Mouse (Mus musculus): ENCODE results near the gene Plce1.
"Not testable (repeated sequence)": the region's sequence is repeated elsewhere in the genome, so short reads cannot be mapped to it uniquely, and the experiment has no call there.

The Plce1 gene

GRCm38 (mm10) chr19:38498233-38498632 is 17.3 kb downstream of the Plce1 start:
- DNase-seq (ENCODE audit: low spot score): no peak

GRCm38 (mm10) chr19:38504597-38504996 is 23.7 kb downstream of the Plce1 start:
- DNase-seq (ENCODE audit: low spot score): no peak

GRCm38 (mm10) chr19:38506131-38506530 is 25.2 kb downstream of the Plce1 start:
- DNase-seq (ENCODE audit: low spot score): no peak

DNA sequence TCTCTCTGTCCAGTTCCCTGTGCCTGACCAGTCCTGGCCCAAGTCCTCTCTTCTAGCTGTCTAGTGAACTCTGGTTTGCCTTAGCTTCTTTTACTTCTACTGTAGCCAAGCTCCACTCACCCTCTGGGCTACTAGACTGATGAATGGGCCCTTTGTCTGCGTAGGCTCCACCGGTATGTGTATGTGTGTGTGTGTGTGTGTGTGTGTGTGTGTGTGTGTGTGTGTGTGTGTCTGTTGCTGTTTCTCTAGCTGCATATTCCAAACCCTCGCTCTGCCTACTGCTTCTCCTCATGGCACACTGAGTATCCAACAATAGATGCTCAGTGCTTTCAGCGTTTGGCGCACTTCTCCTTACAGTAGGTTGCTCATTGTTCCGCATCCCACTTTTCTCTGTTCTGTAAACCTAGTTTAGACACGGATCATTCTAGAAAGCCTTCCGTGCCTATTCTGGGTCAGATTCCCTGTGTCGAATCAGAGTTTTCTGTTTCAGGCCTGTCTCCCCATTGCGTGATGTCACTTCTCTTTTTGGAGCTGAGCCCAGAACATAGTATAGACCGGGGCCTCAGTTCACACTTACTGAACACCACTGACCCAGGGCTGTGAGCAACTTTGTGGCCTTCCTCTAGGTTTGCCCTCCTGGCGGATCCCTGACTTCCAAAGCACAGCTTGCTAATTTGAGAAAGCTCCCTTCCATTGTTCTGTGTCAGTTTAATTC is 26.5 kb downstream of the Plce1 start:
- no peak for DNase-seq (ENCODE audit: low spot score)

DNA sequence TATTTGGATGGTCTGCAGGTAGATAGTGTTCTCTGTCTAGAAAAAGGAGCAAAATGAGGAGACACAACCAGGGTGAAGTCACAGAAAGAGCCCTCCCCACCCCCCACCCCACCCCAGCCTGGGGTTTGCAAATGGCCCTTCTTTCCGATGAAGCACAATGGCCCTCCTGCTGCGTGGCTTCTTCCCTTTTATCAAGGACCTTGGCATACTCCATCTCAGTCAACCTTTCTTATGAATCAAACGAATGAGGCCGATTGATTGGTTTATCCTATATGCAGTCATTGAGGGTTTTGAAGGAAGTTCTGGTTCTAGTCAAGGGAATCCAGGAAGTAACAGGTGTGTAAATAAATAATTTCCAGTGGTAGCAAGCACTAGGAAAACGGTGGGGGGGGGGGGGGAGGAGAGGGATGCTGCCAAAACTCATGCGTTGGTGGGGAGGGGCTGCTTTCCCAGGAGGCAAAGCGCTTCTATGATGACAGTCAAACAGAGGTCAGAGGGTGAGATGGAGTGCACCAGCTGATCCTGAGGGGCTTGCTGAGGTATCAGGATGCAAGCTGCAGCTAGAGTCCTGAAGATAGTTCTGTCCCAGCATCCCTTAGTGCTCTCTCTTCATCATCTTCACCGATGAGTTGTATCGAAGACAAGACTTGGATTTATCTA is 27.2 kb downstream of the Plce1 start:
- DNase-seq (ENCODE audit: low spot score): no peak

DNA sequence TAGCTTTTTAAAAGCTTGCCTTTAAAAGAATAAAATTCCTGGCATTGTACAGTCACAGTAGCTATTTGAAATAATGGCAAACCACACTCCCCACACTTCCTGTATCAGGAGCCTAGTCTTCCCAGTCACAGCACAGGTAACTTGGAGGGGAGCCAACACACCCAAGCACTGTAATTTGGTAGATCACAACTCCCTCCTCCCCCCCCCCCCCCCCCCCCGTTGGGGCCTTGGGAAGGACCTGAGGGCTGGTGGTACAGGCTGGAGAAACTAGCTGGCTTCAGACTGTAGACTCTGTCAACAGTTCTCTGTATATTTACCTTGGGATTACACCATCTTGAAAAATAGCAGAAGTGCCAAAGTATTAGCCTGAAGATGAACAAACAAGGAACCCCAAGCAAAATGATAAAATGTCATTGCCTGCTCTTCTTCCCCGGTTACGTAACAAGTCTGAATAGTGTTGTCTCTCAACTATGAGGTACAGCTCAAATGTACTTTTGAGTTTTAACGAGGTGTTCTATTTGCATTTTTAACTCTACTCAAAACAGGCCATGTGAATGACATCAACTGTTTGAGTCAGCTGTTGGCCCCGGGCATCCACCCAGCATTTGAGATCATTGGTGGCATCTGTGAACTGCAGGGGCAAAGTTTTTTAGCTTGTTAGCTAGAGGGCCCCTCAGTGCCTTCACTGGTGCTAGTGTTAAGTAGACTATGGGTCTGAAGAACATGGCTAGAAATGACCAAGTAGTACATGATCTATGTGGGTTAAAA is 33.7 kb downstream of the Plce1 start:
- no peak for DNase-seq (ENCODE audit: low spot score)

GRCm38 (mm10) chr19:38526855-38527254 is 45.9 kb downstream of the Plce1 start:
- no peak for DNase-seq (ENCODE audit: low spot score)

DNA sequence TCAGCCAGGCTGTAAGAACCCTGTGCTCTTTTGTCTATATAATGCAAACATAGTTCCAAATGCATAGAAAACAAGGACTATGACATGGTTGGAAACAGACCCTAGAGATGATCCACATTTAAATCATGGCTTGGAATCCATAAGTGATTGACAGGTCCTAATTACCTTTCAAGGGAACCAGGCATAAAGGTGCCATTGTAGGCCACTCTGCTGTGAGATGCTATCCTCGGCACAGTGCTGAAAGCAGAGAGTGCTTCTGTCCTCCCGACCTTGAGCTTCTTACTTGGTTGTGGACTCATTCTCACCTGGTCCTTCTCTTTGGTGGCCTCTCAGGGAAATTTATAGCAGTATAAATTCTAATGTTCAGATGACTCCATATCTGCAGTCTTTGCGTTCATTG is 46.6 kb downstream of the Plce1 start:
- DNase-seq (ENCODE audit: low spot score): no peak

- DNase-seq (ENCODE audit: low spot score): no peak
Observed at GRCm38 (mm10) chr19:38533230-38533629, 52.3 kb downstream of the Plce1 start.

DNA sequence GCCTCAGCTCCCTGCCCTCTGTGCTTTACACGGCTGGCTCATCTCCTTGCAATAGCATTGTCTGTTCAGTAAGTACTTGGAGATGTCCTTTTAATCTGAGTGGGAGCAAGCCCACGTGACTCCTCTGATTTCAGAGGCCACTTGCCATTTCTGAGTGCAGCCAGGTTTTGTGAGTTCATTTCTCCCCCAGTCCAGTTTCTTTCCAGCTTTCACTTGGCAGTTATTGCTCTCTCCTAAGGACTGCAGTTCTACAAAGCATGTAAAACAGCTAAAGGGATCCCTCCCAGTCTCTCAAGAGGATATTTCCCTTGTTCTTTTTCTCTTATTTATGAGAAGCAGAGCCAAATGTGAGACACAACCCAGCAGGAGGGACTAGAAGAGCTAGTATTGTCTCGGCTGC is 58.4 kb downstream of the Plce1 start:
- DNase-seq (ENCODE audit: low spot score): no peak

DNA sequence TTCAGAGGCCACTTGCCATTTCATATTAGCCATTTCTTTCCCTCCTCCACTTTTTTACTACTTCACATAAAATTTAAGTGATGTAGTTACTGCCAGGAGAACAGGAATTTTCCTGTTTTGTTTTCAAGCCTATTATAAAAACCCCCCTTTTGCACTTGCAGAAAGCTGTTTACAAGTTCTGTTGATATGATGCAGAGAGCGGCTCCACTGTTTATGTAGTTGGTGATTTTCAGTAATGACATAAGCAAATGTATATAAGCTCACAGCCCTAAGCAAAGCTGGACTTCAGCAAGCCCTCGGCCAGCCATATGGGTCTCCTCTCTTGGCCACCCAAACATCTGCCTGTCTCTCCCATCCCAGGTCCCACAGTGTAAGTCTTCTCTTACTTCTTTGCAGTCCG is 59.6 kb downstream of the Plce1 start:
- no peak for DNase-seq (ENCODE audit: low spot score)

GRCm38 (mm10) chr19:38549487-38550058 is 68.7 kb downstream of the Plce1 start:
- no peak for DNase-seq (ENCODE audit: low spot score)

DNA sequence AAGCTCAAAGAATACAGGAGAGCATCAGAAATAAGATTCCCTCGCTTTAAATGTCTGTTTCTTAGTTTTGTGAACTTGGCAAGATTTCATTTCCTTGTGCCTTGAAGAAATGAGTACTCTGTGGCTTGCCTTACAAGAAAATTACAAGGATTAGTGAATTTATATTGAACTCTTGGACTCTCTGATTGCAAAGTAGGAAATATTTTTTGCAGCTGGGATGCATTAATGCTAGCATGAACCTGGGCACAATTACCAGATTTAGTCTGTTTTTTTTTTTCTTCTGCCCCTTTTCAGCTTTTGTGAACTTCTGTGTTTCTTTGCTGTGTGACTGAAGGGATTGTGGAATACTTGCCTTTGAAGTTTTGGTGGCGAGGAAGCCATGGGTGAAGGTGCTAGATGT is 72.6 kb downstream of the Plce1 start:
- DNase-seq (ENCODE audit: low spot score): no peak

DNA sequence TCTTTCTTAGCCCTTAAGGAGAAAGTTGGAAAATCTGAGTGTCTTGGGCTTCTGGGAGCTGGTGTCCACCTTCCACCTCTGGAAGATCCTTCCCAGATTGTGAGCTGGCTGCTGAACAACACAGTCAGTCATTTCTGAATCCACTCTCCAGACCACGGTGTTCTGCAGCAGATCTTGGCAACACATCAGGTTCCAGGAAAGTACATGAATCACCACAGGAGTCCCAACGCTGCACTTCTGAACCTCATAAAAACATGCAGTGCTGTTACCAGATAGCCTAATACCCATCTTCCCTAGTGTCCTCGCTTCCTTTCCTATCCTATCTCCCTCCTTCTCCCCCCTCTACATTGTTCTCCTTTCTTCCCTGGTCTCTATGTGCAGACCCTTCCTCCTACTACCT is 74.5 kb downstream of the Plce1 start:
- DNase-seq (ENCODE audit: low spot score): no peak

DNA sequence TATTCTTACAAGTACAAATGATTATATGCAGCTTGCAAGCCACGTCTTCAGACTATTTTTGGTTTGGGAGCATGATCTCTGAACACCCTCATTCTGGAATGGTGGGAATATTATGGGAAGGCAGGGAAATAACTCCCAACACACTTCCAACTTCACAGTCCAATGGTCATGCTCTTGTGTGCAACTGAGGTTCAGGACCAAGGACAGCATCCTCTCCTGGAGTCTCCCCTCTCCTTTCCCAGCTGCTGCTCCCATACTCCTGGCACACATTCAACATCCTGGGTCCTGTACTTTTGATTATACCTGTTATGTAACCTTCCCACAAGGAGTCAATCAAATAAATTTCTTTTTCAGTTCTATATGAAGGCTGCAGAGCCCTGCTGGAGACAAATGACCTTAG is 77.9 kb downstream of the Plce1 start:
- DNase-seq (ENCODE audit: low spot score): peak; percentile 70

DNA sequence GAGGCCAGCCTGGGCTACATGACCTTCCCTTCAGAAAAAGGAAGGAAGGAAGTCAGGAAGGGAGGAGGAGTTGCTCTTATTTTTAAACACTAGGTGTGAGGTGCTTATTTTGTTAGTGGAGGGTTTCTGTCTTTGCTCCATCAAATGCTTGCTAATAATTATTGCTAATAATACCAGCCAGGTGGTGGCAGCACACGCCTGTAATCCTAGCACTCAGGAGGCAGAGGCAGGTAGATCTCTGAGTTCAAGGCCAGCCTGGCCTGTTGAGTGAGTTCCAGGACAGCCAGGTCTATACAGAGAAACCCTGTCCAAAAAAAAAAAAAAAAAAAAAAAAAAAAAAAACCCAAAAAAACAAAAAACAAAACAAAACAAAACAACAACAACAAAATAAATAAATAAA is 81.0 kb downstream of the Plce1 start:
- DNase-seq (ENCODE audit: low spot score): not testable (repeated sequence)

DNA sequence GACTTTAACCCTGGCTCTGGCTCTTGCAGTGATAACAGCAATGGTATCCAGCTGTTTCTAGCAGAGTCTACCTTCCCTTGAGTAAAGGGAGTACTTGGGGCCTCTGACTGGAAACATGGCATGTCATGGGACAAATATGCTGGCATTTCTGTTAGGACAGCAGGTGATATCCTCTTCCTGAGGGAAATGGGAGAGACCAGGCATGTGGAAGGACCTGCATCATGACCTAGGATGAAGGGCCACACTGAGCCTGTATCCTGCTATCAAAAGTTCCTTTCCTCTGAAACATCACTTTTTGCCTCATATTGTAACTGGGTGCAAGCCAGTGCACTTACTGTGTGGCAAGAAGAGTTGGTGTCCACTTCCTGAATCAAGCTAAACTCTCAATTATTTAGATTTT is 85.2 kb downstream of the Plce1 start:
- DNase-seq (ENCODE audit: low spot score): no peak

DNA sequence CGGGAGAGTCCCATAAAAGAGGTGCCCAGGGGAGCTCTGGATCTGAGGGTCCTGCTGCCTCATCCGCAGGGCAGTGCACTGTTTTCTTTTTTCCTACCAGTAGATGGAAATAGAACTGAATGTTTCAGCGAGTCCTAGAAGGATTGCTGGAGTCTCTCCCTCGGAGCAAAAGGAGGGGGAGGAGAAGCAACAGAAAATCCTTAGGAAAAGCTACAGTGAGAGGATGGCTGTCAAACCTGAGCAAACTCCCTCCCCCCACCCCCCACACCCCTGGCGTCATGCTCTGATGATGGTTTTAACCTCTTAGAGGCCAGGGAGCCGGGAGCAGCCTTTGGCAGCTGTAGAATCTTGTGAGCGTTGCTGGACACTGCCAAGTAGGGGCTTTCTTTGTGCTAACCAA is 85.8 kb downstream of the Plce1 start:
- DNase-seq (ENCODE audit: low spot score): peak; percentile 29

GRCm38 (mm10) chr19:38567331-38567730 is 86.4 kb downstream of the Plce1 start:
- peak; percentile 15 for DNase-seq (ENCODE audit: low spot score)

- DNase-seq (ENCODE audit: low spot score): no peak
Observed at GRCm38 (mm10) chr19:38578554-38579146, 97.7 kb downstream of the Plce1 start.

DNA sequence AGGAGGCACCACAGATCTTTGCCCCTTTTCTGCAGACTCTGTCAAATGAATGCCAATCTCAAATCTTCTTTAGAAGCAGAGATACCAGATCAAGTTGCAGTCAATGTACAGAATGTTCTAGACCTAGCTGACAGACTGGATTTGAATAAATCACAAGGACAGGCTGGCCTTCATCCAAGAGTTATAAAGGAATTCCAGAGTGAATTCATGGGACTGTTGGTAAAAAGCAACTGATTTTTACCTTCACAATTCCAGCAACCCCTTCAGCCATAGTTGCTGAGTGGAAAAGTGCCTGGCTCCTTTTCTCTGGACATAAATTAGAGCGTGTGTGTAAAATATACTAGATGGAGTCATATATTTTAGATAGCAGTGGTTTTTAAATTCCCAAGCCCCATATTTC is 102.0 kb downstream of the Plce1 start:
- peak; percentile 49 for DNase-seq (ENCODE audit: low spot score)

DNA sequence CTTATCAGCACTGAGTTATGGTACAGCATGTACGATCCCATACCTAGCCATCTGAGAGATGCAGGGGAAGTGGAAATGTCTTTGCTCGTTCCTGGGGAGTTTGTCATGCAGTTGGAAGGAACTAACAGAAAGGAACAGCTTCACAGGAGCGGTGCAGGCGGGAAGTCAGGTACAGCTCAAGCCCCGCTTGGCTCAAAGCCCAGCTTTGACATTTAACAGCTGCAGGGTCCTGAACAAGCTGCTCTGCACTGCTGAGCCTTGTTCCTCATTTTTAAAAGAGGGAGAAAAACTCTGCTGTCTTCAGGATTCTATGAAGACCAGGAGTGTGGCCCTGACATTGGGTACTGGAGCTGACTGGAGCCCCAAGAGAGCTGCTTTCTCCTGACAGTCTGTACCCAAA is 106.7 kb downstream of the Plce1 start:
- no peak for DNase-seq (ENCODE audit: low spot score)
